Mouse (Mus musculus): Measurements from ENCODE around the gene Gm4756. TPM values are rescaled to one million over a fixed set of nuclear protein-coding genes. Genes with fewer than 3 reads are reported as not detected.
A peak's percentile ranks its signal among the peaks of the same experiment; 100 is the strongest.

The Gm4756 gene
- polyA plus RNA-seq, 1 experiment from 2014 or later = not detected

DNA sequence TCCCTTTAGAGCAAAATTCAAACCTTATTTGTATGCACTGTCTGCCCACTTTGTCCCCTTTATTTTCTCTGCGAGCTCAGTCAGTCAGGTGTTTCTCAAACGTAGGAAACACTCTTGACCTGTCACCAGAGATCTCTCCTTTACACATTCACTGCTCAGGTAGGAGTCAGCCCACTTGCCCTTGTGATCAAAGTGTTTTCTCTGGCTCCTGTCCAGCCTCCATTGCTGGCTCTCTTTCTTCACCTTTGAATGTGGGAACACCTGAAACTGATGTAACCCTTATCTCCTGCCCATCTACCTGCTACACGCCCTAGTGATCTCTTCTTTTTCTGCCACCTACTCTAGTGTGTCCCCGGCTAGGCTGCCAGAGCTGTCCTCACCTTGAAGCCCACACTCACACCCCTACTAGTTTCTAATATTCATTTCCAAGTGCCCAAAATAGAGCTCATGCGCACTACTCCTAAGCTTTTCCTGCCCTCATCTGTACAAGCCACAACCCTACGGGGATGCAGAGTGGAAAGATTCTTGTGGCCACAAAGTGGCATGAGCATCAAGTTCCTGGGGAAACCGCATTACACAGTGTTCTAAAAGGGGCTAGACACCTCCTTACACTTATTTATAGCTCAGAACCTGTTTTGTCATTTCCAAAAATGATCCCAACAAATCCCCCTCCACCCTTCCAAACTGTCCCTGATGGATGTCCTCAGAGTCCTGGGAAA lies 24.8 kb upstream of the Gm4756 start:
- 86% methylated on average over 7 of the region's 7 CpGs for WGBS
- no peak overlapping the region for H3K4me3 ChIP-seq
- H3K4me1 ChIP-seq = no peaks in the 10 kb centered on the region
- H3K27ac ChIP-seq = no peak overlapping the region
- H3K36me3 ChIP-seq = no peaks in the 10 kb centered on the region
- H3K9me3 ChIP-seq (replicated peaks) = no peaks in the 10 kb centered on the region
- DNase-seq (ENCODE audit: low spot score) = no peak
- no peaks in the 10 kb centered on the region for H3K27me3 ChIP-seq (ENCODE audit: low read depth, poor library complexity, severe bottlenecking)

DNA sequence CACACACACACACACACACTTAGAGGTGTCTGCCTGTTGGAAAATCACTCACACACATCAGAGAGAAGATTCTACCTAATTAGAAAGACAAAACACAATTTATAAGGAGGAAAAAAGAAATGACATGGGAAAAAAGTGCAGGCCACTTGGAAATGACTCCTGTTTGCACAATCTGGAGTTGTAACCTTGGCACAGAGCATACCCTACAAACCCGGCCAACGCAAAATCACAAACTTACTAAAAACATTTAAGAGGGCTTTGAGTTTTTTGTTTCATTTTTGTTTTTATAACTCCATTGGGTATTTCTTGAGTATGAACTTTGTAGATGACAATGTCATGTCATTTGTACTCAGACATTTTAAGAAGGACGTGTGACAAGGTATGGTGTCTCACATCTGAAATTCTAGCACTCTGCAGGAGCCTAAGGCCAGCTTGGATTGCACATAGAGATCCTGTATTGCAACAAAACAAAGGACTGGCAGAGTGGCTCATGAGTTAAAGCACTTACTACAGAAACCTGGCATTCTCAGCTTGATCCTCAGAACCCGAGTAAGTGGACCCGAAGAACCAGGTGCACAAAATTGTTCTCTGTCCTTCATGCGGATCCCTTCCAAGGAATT lies 22.2 kb upstream of the Gm4756 start:
- Histone ChIP-seq H3K9me3 (replicated peaks) (no peaks in the 10 kb centered on the region), H3K36me3 (no peaks in the 10 kb centered on the region), H3K27me3 (ENCODE audit: low read depth, poor library complexity, severe bottlenecking) (no peaks in the 10 kb centered on the region), H3K4me1 (no peaks in the 10 kb centered on the region), H3K4me3 (no peak overlapping the region), H3K27ac (no peak overlapping the region)
- 95% methylated on average over 6 of the region's 6 CpGs for WGBS
- DNase-seq (ENCODE audit: low spot score) = no peak

DNA sequence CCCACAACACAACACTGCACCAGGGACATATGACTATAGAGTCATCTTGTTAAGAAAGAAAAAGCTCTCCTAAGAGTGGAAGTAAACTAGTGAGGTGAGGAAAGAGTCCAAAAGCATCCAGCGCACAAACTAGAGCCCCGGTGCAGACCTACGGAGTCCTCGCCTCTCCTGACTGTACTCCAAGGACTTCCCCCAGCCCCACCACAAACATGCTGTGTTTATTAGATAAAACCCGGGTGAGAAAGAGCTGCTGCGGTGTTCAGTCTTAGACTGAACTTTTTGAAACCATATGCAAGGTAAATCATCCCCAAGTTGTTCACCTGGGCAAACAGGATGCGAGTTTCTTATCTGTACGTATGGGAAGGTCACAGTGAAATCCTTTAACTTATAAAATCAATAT lies 21.5 kb upstream of the Gm4756 start:
- Histone ChIP-seq H3K9me3 (replicated peaks) (no peaks in the 10 kb centered on the region), H3K36me3 (no peaks in the 10 kb centered on the region), H3K4me3 (no peak overlapping the region), H3K27ac (no peak overlapping the region), H3K27me3 (ENCODE audit: low read depth, poor library complexity, severe bottlenecking) (no peaks in the 10 kb centered on the region), H3K4me1 (no peaks in the 10 kb centered on the region)
- no peak for DNase-seq (ENCODE audit: low spot score)
- WGBS = 90% methylated on average over 8 of the region's 8 CpGs

DNA sequence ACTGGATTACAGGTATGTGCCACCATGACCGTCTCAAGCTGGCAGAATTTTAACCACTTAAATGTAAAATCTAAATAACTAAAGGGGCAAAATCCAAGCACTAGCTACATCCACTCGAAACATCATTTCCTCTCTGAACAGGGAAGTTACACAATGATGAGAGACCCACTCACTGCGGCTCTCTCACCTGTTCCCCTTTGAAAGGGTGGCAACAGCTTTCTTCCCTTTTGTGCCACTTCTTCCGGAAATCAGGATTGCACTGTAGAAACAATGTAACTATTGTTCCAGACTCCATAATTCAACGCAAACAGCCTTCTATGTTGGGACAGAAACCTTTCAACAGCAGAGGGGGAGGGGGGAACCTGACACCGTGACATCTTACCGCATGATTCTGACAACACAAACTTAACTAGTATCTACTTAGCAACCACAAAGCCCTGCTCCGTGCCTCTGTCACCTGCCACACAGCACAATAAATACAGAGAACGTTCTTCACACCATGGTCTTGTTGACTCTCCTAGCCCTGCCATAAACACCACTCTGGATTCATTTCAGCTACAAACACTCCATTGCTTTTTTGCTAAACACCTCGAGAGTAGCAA lies 18.5 kb upstream of the Gm4756 start:
- WGBS = 78% methylated on average over 10 of the region's 10 CpGs

DNA sequence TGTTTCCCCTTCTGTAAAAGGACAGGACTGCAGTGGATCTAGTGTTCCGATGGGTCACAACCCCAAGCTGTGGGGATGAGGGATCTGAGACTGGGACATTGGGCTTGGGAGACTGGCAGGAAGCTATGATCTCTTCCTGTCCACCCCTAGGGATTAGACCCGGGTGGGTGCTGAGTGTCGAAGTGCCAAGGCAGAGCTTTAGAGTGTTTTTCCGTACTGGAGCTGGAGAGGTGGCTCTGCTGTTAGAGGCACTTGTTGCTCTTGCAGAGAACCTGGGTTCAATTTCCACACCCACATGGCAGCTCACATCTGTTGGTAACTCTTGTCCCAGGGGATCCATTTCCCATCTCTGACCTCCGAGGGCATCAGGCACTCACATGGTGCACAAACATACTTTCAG lies 16.6 kb upstream of the Gm4756 start:
- Histone ChIP-seq H3K27ac (no peak overlapping the region), H3K4me3 (no peak overlapping the region), H3K27me3 (ENCODE audit: low read depth, poor library complexity, severe bottlenecking) (peaks cover 5% of the 10 kb centered on the region; the same call in 1 of the 2 replicates), H3K4me1 (peaks cover 10% of the 10 kb centered on the region), H3K36me3 (no peaks in the 10 kb centered on the region), H3K9me3 (replicated peaks) (no peaks in the 10 kb centered on the region)
- DNase-seq (ENCODE audit: low spot score) = no peak
- WGBS = 91% methylated on average over 5 of the region's 5 CpGs

More for the DNA sequence above, 18.5 kb upstream of the Gm4756 start:
- H3K9me3 ChIP-seq (replicated peaks) = no peaks in the 10 kb centered on the region
- H3K4me1 ChIP-seq = peaks cover 10% of the 10 kb centered on the region
- H3K4me3 ChIP-seq = no peak overlapping the region
- H3K27me3 ChIP-seq (ENCODE audit: low read depth, poor library complexity, severe bottlenecking) = peaks cover 5% of the 10 kb centered on the region; the same call in 1 of the 2 replicates
- no peak for DNase-seq (ENCODE audit: low spot score)
- no peak overlapping the region for H3K27ac ChIP-seq
- no peaks in the 10 kb centered on the region for H3K36me3 ChIP-seq

DNA sequence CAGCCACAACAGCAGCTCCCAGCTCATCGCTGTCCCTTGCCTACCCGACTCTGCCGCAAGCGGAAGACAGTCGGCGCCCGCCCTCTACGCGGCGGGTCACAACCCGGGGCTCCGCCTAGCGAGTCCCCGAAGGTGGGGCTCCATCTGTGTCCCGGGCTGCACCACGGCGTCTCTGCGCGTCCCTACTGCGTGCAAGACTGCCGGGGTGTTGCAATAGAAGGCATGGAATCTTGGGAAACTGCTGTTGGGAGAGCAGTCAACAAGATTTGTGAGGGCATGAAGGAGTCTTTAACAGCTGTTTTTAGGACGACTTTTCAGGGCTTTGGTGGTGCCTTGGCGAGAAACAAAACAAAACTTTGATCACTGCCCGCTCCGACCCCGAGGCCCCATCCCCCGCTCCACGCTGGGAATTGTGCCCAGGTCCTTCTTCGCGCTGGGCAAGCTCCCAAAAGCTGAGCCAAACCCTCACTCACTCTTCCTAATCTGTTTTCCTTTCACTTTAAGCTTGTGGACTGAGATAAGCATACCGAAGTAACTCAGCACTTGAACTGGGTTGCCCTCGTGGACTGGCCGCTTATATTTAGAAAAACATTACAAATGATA lies 15.4 kb upstream of the Gm4756 start, which contains the start of gene Dhrs7:
TSS of gene Dhrs7 (minus strand) at position 175 of the 603 bp plus-strand sequence.
- Histone ChIP-seq H3K9me3 (replicated peaks) (no peaks in the 10 kb centered on the region), H3K4me1 (peaks cover 10% of the 10 kb centered on the region), H3K36me3 (no peaks in the 10 kb centered on the region), H3K27me3 (ENCODE audit: low read depth, poor library complexity, severe bottlenecking) (peaks cover 5% of the 10 kb centered on the region; the same call in 1 of the 2 replicates), H3K4me3 (peak within 1 kb of the TSS; percentile 56), H3K27ac (peak within 1 kb of the TSS; percentile 76)
- 3% methylated on average over 33 of the region's 33 CpGs for WGBS
- peak; percentile 76 for DNase-seq (ENCODE audit: low spot score)

DNA sequence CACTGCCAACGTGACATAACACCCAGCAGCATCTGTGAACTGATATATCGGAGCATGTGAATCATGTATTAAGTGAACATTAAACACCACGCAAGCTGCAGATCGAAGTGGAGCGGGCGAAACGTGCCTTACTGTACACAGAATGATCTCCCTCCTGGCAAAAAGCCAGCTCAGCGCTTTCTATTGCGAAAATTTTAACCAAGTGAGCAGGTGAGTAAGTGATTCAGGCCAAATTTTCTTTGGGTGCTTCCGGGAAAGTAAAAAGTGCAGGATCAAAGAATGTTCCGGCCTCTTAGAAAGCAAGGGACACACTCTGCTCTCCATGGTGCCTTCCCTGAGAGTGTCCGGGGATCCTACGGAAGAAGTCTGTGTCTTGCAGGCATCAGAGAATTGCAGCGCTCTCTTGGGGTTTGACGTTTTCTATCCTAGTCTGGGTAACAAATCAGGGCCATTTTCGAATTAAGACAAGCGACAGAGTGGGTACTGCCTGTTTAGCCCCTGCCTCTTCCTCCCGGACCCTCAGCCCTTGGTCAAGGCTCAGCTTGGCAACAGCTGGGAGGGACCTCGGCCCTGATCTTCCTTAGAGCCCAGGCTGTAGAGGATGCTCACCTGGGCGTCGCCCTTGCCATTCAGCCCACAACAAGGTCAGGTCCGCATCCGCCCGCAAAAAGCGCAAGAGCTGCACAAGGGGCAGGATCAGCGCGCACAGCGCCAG lies 14.7 kb upstream of the Gm4756 start:
- Histone ChIP-seq H3K27me3 (ENCODE audit: low read depth, poor library complexity, severe bottlenecking) (peaks cover 5% of the 10 kb centered on the region; the same call in 1 of the 2 replicates), H3K4me3 (peak overlapping the region; percentile 56), H3K27ac (peak overlapping the region; percentile 76), H3K9me3 (replicated peaks) (no peaks in the 10 kb centered on the region), H3K36me3 (no peaks in the 10 kb centered on the region), H3K4me1 (peaks cover 10% of the 10 kb centered on the region)
- no peak for DNase-seq (ENCODE audit: low spot score)
- WGBS = 13% methylated on average over 28 of the region's 28 CpGs

DNA sequence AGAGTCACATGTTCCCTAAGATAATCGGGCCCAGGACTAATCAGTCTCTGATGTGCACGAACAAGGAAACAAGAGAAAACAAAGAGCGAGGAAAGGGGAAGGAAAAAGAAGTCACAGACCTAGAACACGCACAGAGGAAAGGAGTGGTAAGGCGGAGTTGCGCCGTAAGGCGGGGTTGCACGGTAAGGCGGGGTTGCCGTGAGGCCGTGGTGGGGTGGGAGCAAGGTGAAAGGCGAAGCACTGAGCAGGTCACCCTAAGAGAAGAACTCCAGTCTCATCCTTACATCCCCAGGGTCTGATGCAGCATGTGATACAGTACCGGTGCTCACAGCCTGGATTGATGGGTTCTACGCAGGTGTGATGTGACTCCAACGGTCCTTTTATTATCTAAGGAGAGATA lies 6.3 kb upstream of the Gm4756 start:
- no peak for DNase-seq (ENCODE audit: low spot score)
- Histone ChIP-seq H3K9me3 (replicated peaks) (no peaks in the 10 kb centered on the region), H3K27ac (no peak overlapping the region), H3K27me3 (ENCODE audit: low read depth, poor library complexity, severe bottlenecking) (no peaks in the 10 kb centered on the region), H3K36me3 (no peaks in the 10 kb centered on the region), H3K4me3 (no peak overlapping the region), H3K4me1 (no peaks in the 10 kb centered on the region)
- WGBS = 92% methylated on average over 16 of the region's 16 CpGs

DNA sequence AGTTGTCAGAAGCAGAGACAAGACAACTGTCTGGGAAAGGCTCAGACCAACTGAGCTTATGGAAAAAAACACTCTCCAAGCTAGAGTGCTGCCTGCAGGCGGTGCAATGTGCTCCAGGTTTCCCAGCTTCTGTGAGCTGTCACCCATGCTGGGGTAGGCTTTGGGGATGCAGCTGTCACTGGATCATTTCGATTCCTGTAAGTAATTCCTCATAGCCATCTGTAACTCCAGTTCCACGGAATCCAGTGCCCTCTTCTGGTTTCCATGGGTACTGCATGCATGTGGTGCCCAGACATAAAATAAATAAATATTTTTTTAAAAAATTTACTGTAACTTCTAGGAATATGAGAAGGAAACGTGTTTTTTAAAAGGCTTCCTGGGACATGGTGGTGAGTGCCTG lies 5.2 kb upstream of the Gm4756 start:
- no peak overlapping the region for H3K4me3 ChIP-seq
- 26% methylated on average over 4 of the region's 4 CpGs for WGBS
- H3K4me1 ChIP-seq = 0 out of 2 replicates have a peak, but pooled peaks cover 2% of the 10 kb centered on the region
- no peaks in the 10 kb centered on the region for H3K9me3 ChIP-seq (replicated peaks)
- no peaks in the 10 kb centered on the region for H3K27me3 ChIP-seq (ENCODE audit: low read depth, poor library complexity, severe bottlenecking)
- no peak overlapping the region for H3K27ac ChIP-seq
- DNase-seq (ENCODE audit: low spot score) = peak; percentile 67
- H3K36me3 ChIP-seq = no peaks in the 10 kb centered on the region

DNA sequence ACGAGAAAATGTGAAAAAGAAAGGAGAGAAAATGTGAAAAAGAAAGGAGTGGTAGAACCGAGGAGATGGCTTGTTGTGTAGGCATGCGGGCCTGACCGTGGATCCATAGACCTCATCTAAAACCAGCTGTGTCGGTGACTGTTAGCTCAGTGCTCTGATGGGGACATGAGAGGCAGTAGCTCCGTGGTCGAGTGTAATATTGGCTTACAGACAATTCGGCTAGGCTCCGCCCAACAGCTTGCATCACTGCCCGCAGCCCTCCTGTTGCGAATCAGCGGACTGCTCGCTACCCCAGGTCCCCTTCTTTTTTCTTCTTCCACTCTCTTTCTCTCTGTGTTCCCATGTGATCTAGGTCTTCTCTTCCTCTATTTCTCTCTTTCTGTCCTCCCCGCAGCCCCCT lies 540 bp downstream of the Gm4756 start:
- 93% methylated on average over 14 of the region's 14 CpGs for WGBS

DNA sequence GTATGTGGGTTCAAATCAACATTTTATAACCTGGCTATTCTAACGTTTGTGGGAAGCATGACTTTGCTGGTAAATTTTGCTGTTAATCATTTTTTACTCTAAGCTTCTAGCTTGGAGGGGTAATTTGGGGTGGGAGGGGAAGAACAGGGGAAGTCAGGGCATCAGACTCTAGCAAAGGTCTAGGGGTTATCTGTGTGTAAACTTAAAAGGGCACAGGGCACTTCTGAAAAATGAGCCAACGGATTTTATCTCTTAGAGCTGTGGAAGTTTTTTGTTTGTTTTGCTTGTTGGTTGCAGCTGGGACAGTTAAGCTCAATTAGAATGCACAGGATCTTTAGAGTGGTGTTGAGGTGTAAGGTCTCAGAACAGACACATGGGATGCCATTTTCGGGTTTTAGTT lies 11.4 kb downstream of the Gm4756 start:
- no peak overlapping the region for H3K4me3 ChIP-seq
- 84% methylated on average over 3 of the region's 3 CpGs for WGBS
- no peaks in the 10 kb centered on the region for H3K9me3 ChIP-seq (replicated peaks)
- H3K4me1 ChIP-seq = no peaks in the 10 kb centered on the region
- no peaks in the 10 kb centered on the region for H3K27me3 ChIP-seq (ENCODE audit: low read depth, poor library complexity, severe bottlenecking)
- no peak overlapping the region for H3K27ac ChIP-seq
- DNase-seq (ENCODE audit: low spot score) = no peak
- no peaks in the 10 kb centered on the region for H3K36me3 ChIP-seq

More for the DNA sequence above, 540 bp downstream of the Gm4756 start:
- Histone ChIP-seq H3K9me3 (replicated peaks) (no peaks in the 10 kb centered on the region), H3K27me3 (ENCODE audit: low read depth, poor library complexity, severe bottlenecking) (no peaks in the 10 kb centered on the region), H3K4me3 (no peak overlapping the region), H3K4me1 (0 out of 2 replicates have a peak, but pooled peaks cover 2% of the 10 kb centered on the region), H3K27ac (no peak overlapping the region), H3K36me3 (no peaks in the 10 kb centered on the region)
- no peak for DNase-seq (ENCODE audit: low spot score)

DNA sequence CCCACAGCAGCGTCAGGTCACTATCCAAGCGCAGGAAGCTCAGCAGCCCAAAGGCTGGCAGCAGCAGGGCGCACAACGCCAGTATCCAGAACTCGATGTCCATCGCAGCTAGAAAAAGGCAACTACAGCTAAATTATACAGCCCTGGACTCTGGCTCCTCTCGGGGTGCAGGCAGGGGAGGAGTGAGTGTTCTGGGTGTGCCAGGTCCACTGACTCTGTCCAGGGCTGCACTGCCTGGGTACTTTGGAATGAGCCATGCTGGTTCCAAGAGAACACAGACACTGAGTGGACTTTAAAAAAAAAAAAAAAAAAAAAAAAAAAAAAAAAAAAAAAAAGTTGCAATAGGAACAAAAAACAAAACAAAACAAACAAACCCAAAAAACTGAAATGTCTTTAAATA lies 20.7 kb downstream of the Gm4756 start:
- Histone ChIP-seq H3K4me1 (no peaks in the 10 kb centered on the region), H3K27me3 (ENCODE audit: low read depth, poor library complexity, severe bottlenecking) (no peaks in the 10 kb centered on the region), H3K36me3 (no peaks in the 10 kb centered on the region), H3K4me3 (no peak overlapping the region), H3K27ac (no peak overlapping the region), H3K9me3 (replicated peaks) (no peaks in the 10 kb centered on the region)
- 90% methylated on average over 7 of the region's 7 CpGs for WGBS
- DNase-seq (ENCODE audit: low spot score) = no peak
